Mouse (Mus musculus) midbrain, embryonic 11.5 days (tissue): ENCODE results near the gene Flii. TPM values are rescaled to one million over a fixed set of nuclear protein-coding genes. Genes with fewer than 3 reads are reported as not detected.
A peak's percentile ranks its signal among the peaks of the same experiment; 100 is the strongest.

Experiments
- ATAC-seq: fragments of 200-750 bp; cut with Nextera tagmentation; 2 replicates; pipeline ENCODE4 v1.8.0; 2017; ENCODE audit warnings: moderate TSS enrichment, moderate library complexity; ENCODE audit not compliant: low FRiP score
- DNase-seq: peaks from one replicate; pipeline ENCODE4 v3.0.0; 2015; ENCODE audit warnings: low spot score; ENCODE audit errors: missing footprints
- H3K27ac ChIP-seq: fragments of 300-500 bp; sonication (generic); 2 replicates; pipeline ENCODE4 v1.5.1; 2014; ENCODE audit warnings: low read depth, low read length
- H3K27me3 ChIP-seq: fragments of 300-500 bp; sonication (generic); 2 replicates; pipeline ENCODE4 v1.6.1; 2014; ENCODE audit warnings: mild to moderate bottlenecking, low read length, moderate library complexity, mixed read lengths; ENCODE audit not compliant: control insufficient read depth, insufficient read depth
- H3K36me3 ChIP-seq: fragments of 300-500 bp; sonication (generic); 2 replicates; pipeline ENCODE4 v1.6.1; 2014; ENCODE audit warnings: mild to moderate bottlenecking, low read length, moderate library complexity, mixed read lengths; ENCODE audit not compliant: control insufficient read depth, insufficient read depth
- H3K4me1 ChIP-seq: fragments of 300-500 bp; sonication (generic); 2 replicates; pipeline ENCODE4 v1.6.1; 2014; ENCODE audit warnings: low read length; ENCODE audit not compliant: control insufficient read depth, insufficient read depth
- H3K4me2 ChIP-seq: fragments of 300-500 bp; sonication (generic); 2 replicates; pipeline ENCODE4 v1.6.1; 2014; ENCODE audit warnings: mild to moderate bottlenecking, moderate library complexity
- H3K4me3 ChIP-seq: fragments of 300-500 bp; sonication (generic); 2 replicates; pipeline ENCODE4 v1.5.1; 2014; ENCODE audit warnings: low read depth, low read length
- H3K9ac ChIP-seq: fragments of 300-500 bp; sonication (generic); 2 replicates; pipeline ENCODE4 v1.6.1; 2014; ENCODE audit warnings: low read length
- H3K9me3 ChIP-seq: fragments of 300-500 bp; sonication (generic); 2 replicates; pipeline ENCODE4 v1.6.1; 2016; ENCODE audit warnings: low read length; ENCODE audit not compliant: control insufficient read depth
- WGBS: fragments of 180-500 bp; shearing (Covaris S2); extraction: QIAGEN DNeasy Blood & Tissue Kit; methylation state at CpG from one replicate; pipeline ENCODE4 v1.1.7; 2014; 5-methylcytosine and 5-hydroxymethylcytosine counted together
- polyA plus RNA-seq: library from polyadenylated mRNA; unstranded; fragments of >200 nt; fragmentation: Nextera tagmentation; extraction: Ambion mirVana; gene quantifications from 2 replicates; pipeline ENCODE4 v1.2.1, GENCODE M21; 2014

The Flii gene
- polyA plus RNA-seq, 1 experiment from 2014 or later, result 59.3 TPM

- DNase-seq, result peak; percentile 47
- no peak for ATAC-seq
Measured at GRCm38 (mm10) chr11:60709481-60710465, 17.3 kb downstream of the Flii start.

DNA sequence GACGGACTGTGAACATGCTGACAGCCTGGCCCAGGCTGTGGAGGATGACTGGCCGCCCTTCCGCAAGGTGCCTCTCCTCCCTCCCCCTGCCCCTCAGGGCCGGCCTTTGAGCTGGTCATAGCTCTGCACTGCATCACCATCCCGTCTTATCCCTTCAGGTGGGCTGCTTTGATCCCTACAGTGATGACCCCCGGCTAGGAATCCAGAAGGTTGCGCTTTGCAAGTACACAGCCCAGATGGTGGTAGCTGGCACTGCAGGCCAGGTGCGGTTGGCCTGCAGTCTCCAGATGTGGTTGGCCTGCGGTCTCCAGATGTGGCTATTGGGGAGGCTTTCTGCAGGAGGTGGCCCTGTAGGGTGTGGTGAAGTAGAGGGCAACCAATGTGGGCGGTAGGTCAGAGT is 18.4 kb downstream of the Flii start:
- ATAC-seq (no peak), DNase-seq (no peak)
- Histone ChIP-seq H3K27me3 (no peaks in the 10 kb centered on the region), H3K9ac (no peak overlapping the region), H3K4me2 (no peak overlapping the region), H3K4me3 (no peak overlapping the region), H3K36me3 (peaks cover 67% of the 10 kb centered on the region), H3K27ac (no peak overlapping the region), H3K4me1 (no peaks in the 10 kb centered on the region), H3K9me3 (no peaks in the 10 kb centered on the region)
- 90% methylated on average over 10 of the region's 10 CpGs for WGBS

More at GRCm38 (mm10) chr11:60709481-60710465, 17.3 kb downstream of the Flii start:
- WGBS, result 92% methylated on average over 45 of the region's 45 CpGs
- no peak overlapping the region for H3K4me2 ChIP-seq
- H3K27me3 ChIP-seq, result no peaks in the 10 kb centered on the region
- no peak overlapping the region for H3K27ac ChIP-seq
- H3K4me1 ChIP-seq, result no peaks in the 10 kb centered on the region
- no peak overlapping the region for H3K9ac ChIP-seq
- H3K36me3 ChIP-seq, result peaks cover 72% of the 10 kb centered on the region
- no peaks in the 10 kb centered on the region for H3K9me3 ChIP-seq
- H3K4me3 ChIP-seq, result no peak overlapping the region

- H3K4me1 ChIP-seq, result 0 out of 2 replicates have a peak, but pooled peaks cover 3% of the 10 kb centered on the region
- no peak overlapping the region for H3K27ac ChIP-seq
- ATAC-seq (no peak), DNase-seq (no peak)
- H3K9me3 ChIP-seq, result no peaks in the 10 kb centered on the region
- no peak overlapping the region for H3K4me2 ChIP-seq
- H3K4me3 ChIP-seq, result no peak overlapping the region
- H3K27me3 ChIP-seq, result no peaks in the 10 kb centered on the region
- peaks cover 58% of the 10 kb centered on the region for H3K36me3 ChIP-seq
- 83% methylated on average over 3 of the region's 3 CpGs for WGBS
- no peak overlapping the region for H3K9ac ChIP-seq
Measured at GRCm38 (mm10) chr11:60707672-60708071, 19.4 kb downstream of the Flii start.

- Histone ChIP-seq H3K9me3 (no peaks in the 10 kb centered on the region), H3K4me2 (no peak overlapping the region), H3K4me3 (no peak overlapping the region), H3K27ac (no peak overlapping the region), H3K9ac (no peak overlapping the region), H3K36me3 (peaks cover 52% of the 10 kb centered on the region), H3K4me1 (peaks cover 6% of the 10 kb centered on the region), H3K27me3 (no peaks in the 10 kb centered on the region)
- DNase-seq (peak; percentile 62), ATAC-seq (no peak)
- 87% methylated on average over 14 of the region's 14 CpGs for WGBS
Measured at GRCm38 (mm10) chr11:60706696-60707480, 20.2 kb downstream of the Flii start.

DNA sequence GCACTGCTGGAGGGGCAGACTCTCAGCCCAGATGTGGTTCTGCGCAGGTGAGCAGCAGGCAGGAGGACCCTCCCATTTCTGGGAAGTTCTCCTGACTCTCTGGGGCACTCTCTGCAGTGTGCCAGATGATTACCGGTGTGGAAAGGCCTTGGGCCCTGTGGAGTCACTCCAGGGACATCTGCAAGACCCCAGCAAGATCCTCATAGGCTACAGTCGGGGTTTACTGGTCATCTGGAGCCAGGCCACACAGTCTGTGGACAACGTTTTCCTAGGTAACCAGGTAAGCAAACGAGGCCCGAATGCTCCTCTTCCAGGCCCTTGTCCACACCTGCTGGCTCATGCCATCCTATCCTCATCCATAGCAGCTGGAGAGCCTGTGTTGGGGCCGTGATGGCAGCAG is 21.0 kb downstream of the Flii start:
- 93% methylated on average over 7 of the region's 7 CpGs for WGBS
- peak; percentile 61 for DNase-seq
- ATAC-seq, result no peak
- Histone ChIP-seq H3K27me3 (no peaks in the 10 kb centered on the region), H3K36me3 (peaks cover 44% of the 10 kb centered on the region), H3K9me3 (no peaks in the 10 kb centered on the region), H3K9ac (no peak overlapping the region), H3K27ac (no peak overlapping the region), H3K4me1 (peaks cover 14% of the 10 kb centered on the region), H3K4me3 (no peak overlapping the region), H3K4me2 (no peak overlapping the region)

GRCm38 (mm10) chr11:60705255-60705654 is 21.8 kb downstream of the Flii start:
- Histone ChIP-seq H3K27ac (no peak overlapping the region), H3K9ac (no peak overlapping the region), H3K4me1 (peaks cover 21% of the 10 kb centered on the region), H3K4me3 (no peak overlapping the region), H3K36me3 (peaks cover 36% of the 10 kb centered on the region), H3K4me2 (no peak overlapping the region), H3K9me3 (no peaks in the 10 kb centered on the region), H3K27me3 (no peaks in the 10 kb centered on the region)
- DNase-seq, result peak; percentile 72
- no peak for ATAC-seq
- WGBS, result 94% methylated on average over 3 of the region's 3 CpGs

DNA sequence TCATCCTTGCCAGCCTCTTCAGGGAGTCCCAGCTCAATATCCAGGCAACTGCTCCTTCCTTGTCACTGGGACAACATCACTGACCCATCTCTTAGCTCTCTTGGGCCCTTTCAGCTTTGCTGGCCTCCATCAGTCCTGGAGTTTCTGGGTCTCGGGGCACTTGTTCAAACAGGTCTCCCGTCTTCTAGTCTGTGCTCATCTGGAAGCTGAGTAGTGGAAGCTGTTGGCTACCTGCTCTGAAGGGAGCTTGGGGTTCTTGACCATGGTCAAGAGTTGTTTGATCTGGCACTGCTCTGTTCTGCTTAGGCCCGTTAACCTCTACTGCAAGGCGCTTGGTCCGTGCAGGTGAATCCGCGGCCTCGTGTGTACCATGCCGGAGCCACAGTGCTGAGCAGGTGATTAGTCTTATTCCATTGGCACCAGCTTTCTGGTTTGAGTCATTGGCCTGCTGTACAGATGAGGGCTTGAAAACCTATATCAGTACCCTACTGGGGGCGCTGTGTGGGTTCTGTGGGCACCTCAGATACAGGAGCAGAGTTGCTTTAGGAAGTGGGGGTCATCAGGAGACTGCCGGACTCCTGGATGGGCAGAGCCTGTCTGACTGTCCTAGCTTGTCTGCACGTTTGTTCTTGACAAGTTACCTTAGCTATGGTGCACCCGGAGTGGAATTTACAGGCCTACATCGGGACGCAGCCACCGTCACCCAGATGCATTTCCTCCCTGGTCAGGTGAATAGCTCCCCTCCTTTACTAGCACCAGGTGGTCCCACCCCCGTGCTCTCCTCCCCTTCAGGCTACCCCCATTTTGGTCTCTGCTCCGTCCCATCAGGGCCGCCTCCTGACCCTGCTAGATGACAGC is 22.8 kb downstream of the Flii start:
- peaks cover 27% of the 10 kb centered on the region for H3K36me3 ChIP-seq
- no peak overlapping the region for H3K4me2 ChIP-seq
- H3K4me3 ChIP-seq, result no peak overlapping the region
- H3K9ac ChIP-seq, result no peak overlapping the region
- no peaks in the 10 kb centered on the region for H3K27me3 ChIP-seq
- peaks cover 21% of the 10 kb centered on the region for H3K4me1 ChIP-seq
- 92% methylated on average over 19 of the region's 19 CpGs for WGBS
- DNase-seq, result peak; percentile 74
- ATAC-seq, result no peak
- H3K9me3 ChIP-seq, result no peaks in the 10 kb centered on the region
- no peak overlapping the region for H3K27ac ChIP-seq

- Histone ChIP-seq H3K27ac (no peak overlapping the region), H3K9ac (0 out of 2 replicates have a peak overlapping the region, but pooled peaks have one; percentile 7), H3K4me3 (no peak overlapping the region), H3K4me2 (0 out of 2 replicates have a peak overlapping the region, but pooled peaks have one; percentile 2), H3K36me3 (peaks cover 25% of the 10 kb centered on the region), H3K9me3 (no peaks in the 10 kb centered on the region), H3K27me3 (no peaks in the 10 kb centered on the region), H3K4me1 (peaks cover 26% of the 10 kb centered on the region)
- ATAC-seq (no peak), DNase-seq (peak; percentile 96)
- WGBS, result 32% methylated on average over 4 of the region's 4 CpGs
Measured at GRCm38 (mm10) chr11:60703131-60703530, 23.9 kb downstream of the Flii start.
